Mouse (Mus musculus) bone marrow, adult 2 months (tissue): ENCODE data around the gene Cacna1e.

ENCODE experiments used
- CTCF ChIP-seq: fragments of 200-500 bp; IDR thresholded peaks from 2 replicates; pipeline ENCODE4 v1.5.1; 2011; ENCODE audit warnings: low read length, control low read depth; ENCODE audit not compliant: control insufficient read depth, insufficient read depth
- POLR2A ChIP-seq: fragments of 200-500 bp; IDR thresholded peaks from 2 replicates; pipeline ENCODE4 v1.6.1; 2011; ENCODE audit warnings: low read depth, mild to moderate bottlenecking, control low read depth, low read length, borderline replicate concordance; ENCODE audit not compliant: control insufficient read depth

DNA sequence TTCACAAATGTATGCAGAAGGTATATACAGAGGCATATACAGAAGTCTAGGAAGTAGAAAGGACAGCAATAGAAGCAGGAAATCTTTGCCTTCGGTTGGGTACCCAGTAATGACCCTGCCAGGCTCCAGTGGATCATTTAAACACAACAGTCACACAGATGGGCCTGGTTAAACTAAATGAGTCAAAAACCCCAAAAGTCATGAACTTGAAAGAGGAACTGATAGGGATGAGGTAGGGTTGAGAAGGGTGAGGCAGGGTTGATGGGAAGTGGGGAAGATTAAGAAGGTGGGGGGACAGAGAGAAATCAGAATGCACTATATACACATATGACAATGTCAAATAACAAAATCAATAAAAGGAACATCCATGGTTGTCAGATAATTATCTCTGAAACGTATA is 347.5 kb downstream of the Cacna1e start:
- TF ChIP-seq CTCF (no peak), POLR2A (no peak)
